Mouse (Mus musculus): ENCODE data around the gene Mapk11.

Mapk11 gene

DNA sequence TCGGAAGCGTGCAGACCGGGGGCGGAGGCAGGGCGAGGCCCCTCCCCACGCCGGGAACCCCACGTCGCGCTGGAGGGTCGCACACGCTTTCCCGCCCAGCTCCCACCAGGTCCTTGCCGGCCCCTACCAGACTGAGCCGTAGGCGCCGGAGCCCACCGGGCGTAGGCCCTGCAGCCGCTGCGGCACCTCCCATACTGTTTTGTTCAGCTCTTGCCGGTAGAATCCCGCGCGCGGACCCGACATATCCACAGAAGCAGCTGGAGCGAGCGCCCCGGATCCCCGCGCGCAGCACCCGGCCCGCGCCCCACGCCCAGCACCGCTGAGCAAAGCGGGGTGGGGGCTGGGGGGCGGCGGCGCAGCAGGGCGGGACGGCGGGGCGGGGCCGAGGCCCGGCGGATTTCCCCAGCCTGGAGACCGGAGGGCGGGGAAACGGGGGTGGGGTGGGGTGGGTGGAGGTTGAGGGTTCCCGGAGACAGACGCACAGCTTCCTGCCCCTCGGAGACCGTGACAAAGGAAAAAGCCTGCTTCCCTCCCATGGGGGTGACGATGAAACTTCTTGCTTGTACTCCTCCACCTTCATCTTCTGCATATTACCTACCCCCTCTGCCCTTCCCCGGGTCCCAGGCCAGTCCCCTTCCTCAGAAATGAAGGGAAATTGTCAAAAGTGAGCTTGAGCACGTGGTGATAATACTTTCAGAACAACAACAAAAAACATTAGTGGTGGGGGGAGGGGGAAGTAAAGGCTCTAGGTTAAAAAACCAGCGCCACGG is at the start of gene Mapk11:
TSS of gene Mapk11 (minus strand) at position 358 of the 770 bp plus-strand sequence.
- DNase-seq (ENCODE audit: low read depth, low spot score): no peak

GRCm38 (mm10) chr15:89197056-89197455 is 47.6 kb upstream of the Mapk11 start:
- DNase-seq (ENCODE audit: low read depth, low spot score): no peak

DNA sequence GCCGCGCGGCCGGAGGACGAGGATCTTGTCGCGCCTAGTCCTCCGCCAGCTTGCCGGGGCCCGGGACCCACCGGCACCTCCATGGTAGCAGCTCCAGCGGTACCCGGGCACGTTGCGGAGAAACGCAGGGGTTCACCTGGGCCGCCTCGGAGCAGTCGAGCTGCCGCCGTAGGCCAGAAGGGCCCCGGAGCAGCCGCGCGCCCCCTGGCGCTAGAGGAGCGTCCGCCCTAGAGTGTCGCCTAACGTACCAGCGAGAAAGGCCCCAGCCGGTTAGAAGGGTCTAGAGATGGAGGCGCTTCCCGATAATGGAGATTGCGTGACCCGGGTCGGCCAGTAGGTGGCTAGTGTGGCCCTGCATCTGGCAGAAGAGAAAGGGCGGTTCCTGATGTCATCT is 46.9 kb upstream of the Mapk11 start, which contains the start of gene Dennd6b:
TSS of gene Dennd6b (minus strand) at position 184 of the 394 bp plus-strand sequence.
- DNase-seq (ENCODE audit: low read depth, low spot score): peak; percentile 96

DNA sequence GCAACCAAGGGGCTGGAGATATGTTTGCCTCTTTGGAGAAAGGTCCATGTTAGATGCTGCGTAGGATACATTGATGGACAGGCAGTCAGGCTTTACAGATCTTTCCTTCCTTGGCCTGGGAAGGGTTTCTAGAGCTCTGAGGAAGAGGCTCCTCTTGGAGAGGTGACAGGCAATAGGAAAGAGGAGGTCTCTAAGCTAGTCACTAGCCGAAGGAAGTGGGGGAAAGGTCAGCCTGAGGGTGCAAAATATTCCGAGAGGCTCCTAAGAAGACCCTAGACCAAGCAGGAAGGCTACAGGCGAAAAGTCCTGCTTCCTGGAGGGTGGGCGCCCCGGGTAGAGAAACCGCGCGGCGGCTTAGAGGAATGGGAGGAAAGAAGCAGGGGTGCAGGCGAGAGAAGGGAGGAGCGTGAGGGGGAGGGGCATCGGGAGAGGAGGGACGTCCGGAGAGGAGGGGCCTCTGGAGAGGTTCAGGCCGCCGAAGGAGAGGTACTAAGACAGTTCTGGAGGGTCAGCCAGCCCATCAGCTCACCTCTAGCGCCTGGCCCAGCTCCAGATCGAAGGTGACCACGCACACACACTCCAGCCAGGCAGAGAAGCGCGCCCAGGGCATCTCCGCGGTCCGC is 46.4 kb upstream of the Mapk11 start:
- DNase-seq (ENCODE audit: low read depth, low spot score): peak; percentile 84

- DNase-seq (ENCODE audit: low read depth, low spot score): no peak
Measured at GRCm38 (mm10) chr15:89195261-89195681, 45.8 kb upstream of the Mapk11 start.

DNA sequence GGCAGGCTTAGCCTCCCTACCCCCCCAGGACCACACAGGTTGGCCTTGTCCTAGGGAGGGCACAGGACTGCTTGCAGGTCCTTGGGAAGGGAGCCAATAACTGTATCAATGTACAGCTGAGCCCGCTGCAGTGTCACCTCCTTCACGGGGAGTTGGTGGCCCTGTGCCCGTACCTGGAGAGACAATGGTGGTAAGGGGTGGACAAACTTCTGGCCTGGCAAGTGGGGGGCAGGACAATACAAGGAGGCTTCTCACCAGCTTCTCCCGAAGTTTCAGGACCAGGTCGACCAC is 35.5 kb upstream of the Mapk11 start:
- DNase-seq (ENCODE audit: low read depth, low spot score): no peak

DNA sequence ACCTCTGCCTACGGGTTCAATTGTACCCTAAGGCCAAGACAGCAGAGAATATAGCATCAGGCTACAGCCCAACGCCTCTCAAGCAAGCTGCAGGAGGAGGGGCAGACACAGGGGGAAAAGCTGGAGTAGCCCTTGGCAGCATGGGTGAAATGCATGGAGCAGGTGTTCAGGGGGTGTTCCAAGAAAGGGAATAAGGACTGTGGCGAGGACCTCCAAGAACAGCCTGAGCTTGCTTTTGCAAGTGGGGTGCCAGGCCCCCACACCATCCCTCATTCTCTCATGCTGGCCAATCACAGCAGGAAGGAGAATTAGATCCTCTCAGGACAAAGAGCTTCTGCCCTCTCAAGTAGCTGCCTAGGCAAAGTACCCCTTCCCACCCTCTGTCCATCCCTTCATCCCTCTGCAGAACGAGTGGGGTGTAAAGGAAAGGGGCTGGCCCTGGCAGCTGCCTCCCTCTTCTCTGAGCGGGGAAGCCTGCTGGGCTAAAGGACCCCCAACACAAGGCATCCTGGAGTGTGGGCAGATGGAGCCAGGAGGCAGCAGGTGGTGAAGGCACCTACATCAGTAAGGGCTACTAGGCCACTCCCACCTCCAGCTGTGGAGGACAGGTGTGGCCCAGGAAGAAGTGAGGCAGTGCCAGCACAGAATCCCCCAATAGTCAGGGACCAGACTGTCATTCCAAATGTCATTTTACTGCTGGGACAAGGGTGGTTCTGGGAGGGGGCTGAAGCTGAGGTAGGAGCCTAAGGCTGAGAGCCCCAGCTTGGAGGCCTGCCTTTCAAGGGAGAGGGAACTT is 34.9 kb upstream of the Mapk11 start:
- DNase-seq (ENCODE audit: low read depth, low spot score): no peak

DNA sequence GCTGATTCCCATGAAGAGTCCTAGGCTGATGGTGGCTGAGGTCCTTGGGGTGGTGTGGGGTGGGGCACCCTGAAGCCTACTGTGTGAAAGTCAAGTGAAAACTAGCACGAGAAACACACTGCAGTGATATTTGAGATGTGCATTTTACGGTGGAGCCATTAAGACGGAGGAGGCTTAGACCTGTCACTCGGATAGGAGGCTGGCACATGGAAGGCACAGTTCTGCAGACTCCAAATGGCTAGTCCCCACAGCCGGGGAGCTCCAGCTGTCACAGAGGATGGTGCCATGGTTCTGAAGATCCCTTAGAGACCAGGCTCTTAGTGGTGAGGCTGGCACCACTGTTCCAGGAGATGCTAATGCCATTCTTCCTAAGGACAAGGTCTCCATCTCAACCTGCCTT is 33.4 kb upstream of the Mapk11 start:
- no peak for DNase-seq (ENCODE audit: low read depth, low spot score)

- no peak for DNase-seq (ENCODE audit: low read depth, low spot score)
Measured at GRCm38 (mm10) chr15:89182328-89182741, 32.9 kb upstream of the Mapk11 start.

DNA sequence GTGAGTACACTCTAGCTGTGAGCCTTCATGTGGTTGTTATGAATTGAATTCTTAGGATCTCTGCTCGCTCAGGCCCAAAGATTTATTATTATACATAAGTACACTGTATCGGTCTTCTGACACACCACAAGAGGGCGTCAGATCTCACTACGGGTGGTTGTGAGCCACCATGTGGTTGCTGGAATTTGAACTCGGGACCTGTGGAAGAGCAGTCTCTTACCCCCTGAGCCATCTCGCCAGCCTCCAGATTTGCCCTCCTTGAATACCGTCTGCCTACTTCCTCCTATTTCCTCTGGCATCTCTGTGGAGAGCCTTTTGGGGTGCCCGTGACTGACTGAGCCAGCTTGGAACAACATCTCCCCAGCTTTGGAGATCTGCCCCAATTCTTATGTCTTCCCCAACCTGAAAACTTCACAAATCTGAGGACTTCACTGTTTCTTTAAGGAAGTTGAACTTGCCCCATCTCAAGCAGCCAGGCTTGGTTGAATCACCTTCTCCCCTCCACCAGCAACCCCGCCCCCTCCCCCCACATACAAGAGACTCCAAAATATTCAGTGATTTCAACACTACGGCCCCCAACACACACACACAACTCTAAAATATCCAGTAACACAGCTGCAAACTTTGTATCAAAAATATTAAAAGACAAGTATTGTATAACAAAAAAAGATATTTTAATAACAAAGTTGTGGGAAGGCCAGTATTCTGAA is 32.3 kb upstream of the Mapk11 start:
- no peak for DNase-seq (ENCODE audit: low read depth, low spot score)

GRCm38 (mm10) chr15:89180571-89181229 is 31.3 kb upstream of the Mapk11 start, which contains the start of gene Plxnb2:
Plxnb2 (minus strand) TSS chr15:89180788.
- peak; percentile 60 for DNase-seq (ENCODE audit: low read depth, low spot score)

GRCm38 (mm10) chr15:89180081-89180541 is 30.7 kb upstream of the Mapk11 start:
- DNase-seq (ENCODE audit: low read depth, low spot score): no peak

GRCm38 (mm10) chr15:89179630-89179964 is 30.2 kb upstream of the Mapk11 start:
- no peak for DNase-seq (ENCODE audit: low read depth, low spot score)

GRCm38 (mm10) chr15:89178954-89179629 is 29.7 kb upstream of the Mapk11 start:
- no peak for DNase-seq (ENCODE audit: low read depth, low spot score)

DNA sequence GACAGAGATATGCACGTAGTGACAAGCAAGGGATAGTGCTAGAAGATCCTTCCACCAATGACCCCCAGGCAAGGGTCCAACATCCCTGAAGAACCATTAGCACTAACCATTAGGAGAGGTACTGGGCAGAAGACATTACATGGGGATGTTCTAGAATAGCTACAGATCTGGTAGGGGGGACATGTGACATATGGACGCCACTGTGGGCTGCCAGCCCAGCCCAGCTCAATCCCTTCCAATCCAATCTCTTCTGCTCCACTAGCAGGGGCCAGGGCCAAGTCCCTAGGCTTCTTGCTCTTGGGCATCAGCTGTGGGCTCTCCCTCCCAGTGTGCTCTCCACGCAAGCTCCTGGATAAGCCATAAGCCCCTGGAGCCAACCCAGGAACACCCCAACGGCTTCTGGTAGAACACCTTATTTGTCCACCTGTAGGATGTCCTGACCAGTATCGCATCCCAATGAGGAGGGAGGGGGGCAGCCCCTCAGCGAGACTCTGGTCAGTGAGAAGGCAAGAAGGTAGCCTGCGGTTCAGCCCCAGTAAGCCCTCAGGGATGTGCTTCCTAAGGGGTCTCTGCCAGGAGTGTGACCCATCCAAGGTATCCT is 28.9 kb upstream of the Mapk11 start:
- no peak for DNase-seq (ENCODE audit: low read depth, low spot score)

DNA sequence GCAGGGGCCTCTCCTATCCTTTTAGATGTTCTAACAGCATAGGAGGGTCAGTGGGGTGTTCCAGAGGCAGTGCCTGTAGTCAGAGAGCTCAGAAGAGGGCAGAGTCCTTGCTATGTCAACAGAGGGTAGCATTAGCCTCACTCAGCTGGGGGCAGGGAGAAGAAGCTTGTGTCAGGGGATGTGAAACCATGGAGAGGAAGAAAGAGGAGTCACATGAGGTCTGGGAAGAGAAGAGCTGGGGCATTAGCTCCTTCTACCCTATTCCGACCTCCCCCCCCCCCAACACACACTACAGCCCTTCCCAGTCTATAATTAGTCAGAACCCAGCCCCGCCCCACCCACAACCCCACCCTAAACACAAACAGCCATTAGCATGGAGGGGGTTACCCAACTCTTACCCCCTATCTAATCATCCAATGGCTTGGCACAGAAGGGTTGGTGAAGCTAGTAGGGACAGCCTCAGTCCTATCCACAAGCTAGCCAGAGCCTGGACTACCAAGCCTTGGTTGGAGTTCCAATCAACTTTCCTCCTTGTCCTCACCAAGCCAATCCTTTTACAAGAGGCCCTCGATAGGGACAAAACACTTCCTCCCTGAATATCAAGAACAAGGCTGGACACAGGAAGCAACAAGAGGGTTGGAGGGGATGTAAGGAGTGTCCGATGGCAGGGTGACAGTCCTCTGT is 28.3 kb upstream of the Mapk11 start:
- DNase-seq (ENCODE audit: low read depth, low spot score): no peak

DNA sequence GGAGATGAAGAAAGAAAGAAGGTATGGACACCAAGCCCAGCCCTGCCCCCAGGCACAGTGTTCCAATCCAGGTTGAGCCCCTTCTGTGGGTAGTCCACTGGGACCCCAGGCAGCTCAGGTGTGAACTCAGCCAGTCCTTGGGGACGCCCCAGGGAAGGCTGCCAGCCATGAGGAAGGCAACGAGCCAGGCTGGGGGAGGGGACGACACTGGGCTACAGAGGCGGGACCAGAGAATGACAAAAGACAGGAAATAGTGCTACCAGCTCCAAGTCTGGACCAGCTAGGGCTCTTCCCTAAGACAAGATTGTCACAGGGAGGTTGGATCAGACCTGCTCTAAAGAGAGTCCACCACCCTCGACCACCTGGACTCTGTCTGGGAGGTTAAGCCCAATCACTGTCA is 27.7 kb upstream of the Mapk11 start:
- no peak for DNase-seq (ENCODE audit: low read depth, low spot score)

DNA sequence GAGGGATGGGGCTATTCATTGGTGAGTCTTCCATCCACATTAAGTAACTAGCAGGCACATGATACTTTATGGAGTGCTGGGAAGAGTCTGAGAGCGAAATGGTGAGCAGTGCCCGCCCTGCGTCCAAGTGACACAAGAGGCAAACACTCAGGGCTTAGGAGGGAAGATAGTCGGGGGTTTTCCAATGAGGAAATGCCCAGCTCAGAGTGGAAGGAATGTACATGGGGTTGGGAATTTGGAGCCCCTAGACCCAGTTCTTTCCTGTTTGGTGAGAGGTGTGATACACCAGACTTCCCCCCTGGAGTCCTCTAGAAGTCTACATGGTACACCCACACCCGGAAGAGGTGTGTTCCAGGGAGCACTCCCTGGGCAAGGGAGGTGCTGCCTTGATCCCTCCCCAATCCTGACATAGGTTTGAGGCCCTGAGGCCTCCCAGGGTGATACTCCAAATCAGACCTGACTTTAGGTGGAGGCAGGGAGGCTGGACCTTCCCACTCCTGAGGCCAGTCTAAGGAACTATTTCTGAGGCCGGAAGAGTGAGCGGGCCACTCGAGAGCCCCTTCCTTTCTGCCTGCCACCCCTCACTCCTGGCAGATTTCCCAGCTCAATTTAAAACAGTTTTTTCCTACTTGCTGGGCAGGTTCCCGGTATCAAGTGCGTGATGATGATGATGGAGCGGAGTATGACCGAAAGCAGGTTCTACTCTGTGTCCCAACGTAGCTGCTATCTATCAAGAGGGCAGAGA is 26.2 kb upstream of the Mapk11 start:
- DNase-seq (ENCODE audit: low read depth, low spot score): no peak

DNA sequence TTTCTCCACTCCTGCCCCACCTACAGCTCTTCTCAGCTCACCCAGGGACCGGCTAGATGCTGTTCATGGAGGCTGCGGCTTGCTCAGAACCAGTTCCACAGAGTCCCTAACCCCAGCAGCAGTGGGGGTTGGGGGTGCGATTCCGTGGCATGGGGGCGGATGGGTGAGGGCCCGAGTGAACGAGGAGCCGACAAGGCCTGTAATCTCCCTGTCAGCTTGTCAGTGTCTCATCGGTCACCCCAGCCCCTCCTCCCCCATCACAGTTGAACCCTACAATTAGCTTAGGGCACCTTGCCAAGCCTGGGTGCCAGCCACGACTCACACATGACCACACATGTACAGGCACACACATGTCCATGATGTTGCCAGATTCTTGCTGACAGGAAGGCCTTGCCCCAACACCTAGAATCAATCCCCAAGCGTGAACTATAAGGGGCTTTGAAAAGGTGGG is 25.5 kb upstream of the Mapk11 start:
- DNase-seq (ENCODE audit: low read depth, low spot score): no peak

Measured in telencephalon, adult 2 months (tissue).